Mouse (Mus musculus) E14TG2a.4 (cell line): ENCODE measurements around the gene Vav1.

Experiments used
- CTCF ChIP-seq: conservative IDR thresholded peaks from 2 replicates; pipeline ENCODE4 v1.5.1; 2014; ENCODE audit warnings: low read length
- NANOG ChIP-seq: IDR thresholded peaks from 2 replicates; pipeline ENCODE4 v1.6.1; 2014; ENCODE audit warnings: borderline replicate concordance, low read length, mixed read lengths
- POU5F1 ChIP-seq: IDR thresholded peaks from 2 replicates; pipeline ENCODE4 v1.6.1; 2014; ENCODE audit warnings: low read length, borderline replicate concordance

DNA sequence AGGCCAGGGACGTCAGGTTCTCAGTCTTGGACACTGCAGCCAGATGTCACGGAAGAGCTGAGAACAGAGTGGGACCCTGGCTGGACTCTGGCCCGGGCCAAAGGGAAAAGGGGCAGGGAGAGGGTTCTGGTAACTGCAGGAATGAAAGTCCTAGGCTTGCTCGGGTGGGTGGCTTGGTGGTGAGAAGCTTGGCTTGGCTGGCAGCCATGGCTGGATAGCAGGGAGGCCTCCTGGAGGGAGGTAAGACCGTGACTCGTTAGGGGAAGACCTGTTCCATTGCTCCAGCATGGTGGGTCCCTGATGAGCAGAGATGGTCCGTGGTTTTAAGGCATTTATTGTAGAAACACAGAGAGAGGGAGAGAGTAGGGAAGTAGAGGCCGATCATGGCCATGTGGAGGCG is 7.6 kb upstream of the Vav1 start:
- no peak for TF ChIP-seq CTCF
- no peak for TF ChIP-seq POU5F1
- no peak for TF ChIP-seq NANOG
